Mouse (Mus musculus) layer of hippocampus, postnatal 36 days (tissue): Measurements from ENCODE around the gene Smchd1. TPM values are rescaled to one million over a fixed set of nuclear protein-coding genes. Genes with fewer than 3 reads are reported as not detected.
"Not testable (repeated sequence)": the region's sequence is repeated elsewhere in the genome, so short reads cannot be mapped to it uniquely, and the experiment has no call there.

Experiments
- DNase-seq, 2 experiments: peaks; one replicate each; pipeline ENCODE4 v3.0.0; 2022
- total RNA-seq, 2 experiments: library from RNA; stranded (reverse); gene quantifications; 2 replicates each; pipeline ENCODE4 v1.2.3; 2021

Gene Smchd1
- total RNA-seq, 2 experiments from 2014 or later = 32.0 to 39.4 TPM

DNA sequence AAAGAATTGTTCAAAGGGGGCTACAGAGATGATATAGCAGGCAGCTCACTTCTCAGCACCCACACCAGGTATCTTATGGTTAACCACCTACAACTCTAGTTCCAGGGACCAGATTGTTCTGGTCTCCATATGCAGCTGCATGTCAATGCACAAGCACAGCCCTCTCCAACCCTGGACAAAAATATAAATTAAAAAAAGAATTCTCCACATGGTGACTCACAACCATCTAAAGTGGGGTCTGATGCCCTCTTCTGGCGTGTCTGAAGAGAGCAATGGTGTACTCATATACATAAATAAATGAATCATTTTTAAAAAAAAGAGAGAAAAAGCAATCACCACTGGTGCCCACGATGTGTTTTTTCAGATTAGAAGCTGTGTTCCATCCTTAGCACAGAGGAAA lies 30.4 kb downstream of the Smchd1 start:
- no peak for DNase-seq

DNA sequence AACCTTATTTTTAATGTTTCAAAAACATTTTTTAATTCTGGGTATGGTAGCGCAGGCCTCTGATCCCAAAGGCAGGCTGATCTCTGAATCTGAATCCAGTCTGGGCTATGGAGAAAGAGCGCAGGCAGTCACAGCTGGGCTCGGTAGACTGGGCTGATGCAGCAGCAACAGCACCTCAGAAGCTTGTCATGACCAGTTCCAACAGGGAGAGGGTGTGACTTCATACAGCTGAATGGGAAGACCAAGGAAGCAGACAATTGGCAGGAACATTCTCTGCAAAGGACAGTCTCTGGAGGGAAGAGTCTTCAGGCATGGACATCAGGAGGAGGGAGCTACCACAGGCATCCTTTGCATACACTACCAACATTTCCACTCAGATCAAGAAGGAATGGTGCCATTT lies 31.0 kb downstream of the Smchd1 start:
- no peak for DNase-seq

GRCm38 (mm10) chr17:71443273-71443672 lies 31.9 kb downstream of the Smchd1 start:
- DNase-seq = no peak

DNA sequence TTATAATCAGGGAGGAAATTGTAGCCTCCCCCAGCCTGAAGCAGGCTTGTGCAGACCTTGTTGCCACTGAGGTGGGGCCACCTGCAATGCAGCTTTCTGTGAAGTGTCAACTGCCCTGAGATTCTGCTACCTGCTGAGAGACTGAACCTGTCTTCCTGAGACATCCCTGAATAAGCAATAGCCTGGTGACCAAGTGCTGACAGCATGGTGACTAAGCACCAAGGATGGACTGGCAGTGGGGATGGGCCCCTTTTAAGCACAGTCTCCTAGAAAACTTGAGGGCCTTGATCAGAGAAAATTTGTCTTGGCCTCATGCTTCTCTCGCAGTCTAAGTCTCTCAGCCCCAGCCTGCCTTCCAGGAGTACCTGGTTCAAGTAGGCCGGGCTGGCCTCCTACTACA lies 52.6 kb downstream of the Smchd1 start:
- DNase-seq = not testable (repeated sequence)

- not testable (repeated sequence) for DNase-seq
Measured at GRCm38 (mm10) chr17:71419448-71419847, 55.7 kb downstream of the Smchd1 start.

DNA sequence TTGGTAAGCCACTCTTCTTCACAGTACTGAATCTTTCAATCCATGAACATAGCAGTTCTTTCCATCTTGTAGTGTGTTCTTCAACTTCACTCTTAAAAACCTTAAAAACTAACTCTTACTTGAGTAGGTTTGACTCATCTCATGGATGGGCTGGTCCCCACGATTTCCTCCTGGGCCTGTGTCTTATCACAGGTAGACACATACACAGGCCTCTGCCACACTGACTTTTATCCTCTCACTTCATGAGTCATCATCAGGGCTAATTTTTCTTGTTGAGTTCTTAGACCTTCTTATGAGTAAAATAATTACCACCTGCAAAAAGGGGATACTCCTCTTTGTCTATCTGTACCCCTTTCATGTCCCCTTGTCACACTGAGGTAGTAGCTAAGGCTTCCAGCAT lies 58.1 kb downstream of the Smchd1 start:
- no peak for DNase-seq

DNA sequence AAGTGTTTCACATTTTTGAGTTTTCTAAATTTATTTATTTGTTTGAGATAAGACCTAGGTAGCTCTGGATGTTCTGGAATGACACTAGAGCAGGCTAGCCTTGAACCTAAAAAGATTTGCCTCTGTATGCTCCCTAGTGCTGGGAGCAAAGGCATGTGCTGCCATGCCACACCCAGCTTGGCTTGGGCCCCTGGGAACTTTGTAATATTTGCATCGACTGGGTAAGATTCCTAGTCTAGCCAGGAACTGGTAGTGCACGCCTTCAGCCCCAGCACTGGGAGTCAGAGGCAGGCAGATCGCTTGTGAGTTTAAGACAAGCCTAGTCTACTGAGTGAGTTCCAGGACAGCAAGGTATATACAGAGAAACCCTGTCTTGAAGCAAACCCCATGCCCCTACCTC lies 87.7 kb downstream of the Smchd1 start:
- no peak for DNase-seq

DNA sequence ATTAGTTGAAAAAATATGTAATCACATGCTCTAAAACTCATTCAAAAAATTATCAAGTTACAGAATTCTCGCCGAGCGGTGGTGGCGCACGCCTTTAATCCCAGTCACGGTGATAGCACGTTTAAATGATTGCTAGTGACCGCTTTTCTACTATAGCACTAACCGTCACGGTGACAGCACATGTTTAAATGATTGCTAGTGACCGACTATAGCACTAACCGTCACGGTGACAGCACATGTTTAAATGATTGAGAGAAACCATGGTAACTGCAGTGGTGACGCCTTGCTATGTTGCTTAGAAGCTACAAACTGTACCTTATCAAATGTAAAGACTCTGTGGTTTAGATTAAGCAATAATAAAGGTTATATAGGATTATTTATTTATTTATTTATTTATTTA lies 94.8 kb downstream of the Smchd1 start:
- no peak for DNase-seq

DNA sequence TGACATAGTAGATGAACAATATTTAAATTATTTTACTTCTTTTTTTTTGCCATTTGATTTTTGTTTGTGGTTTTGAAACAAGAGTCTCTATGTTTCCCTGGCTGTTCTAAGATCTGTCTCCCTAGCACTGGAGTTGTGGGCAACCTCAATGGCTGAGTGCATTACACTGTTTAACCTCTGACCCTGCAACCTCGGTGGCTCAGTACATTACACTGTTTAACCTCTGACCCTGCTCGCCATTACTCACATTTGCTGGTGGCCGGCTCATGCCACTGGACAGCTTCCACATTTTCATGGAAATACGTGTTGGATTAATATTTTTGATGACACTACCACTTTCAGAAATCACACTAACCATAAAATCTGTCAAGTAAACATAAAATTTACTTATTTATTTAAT lies 97.2 kb downstream of the Smchd1 start:
- DNase-seq = no peak

- DNase-seq = no peak
Measured at GRCm38 (mm10) chr17:71355526-71355925, 119.6 kb downstream of the Smchd1 start.

DNA sequence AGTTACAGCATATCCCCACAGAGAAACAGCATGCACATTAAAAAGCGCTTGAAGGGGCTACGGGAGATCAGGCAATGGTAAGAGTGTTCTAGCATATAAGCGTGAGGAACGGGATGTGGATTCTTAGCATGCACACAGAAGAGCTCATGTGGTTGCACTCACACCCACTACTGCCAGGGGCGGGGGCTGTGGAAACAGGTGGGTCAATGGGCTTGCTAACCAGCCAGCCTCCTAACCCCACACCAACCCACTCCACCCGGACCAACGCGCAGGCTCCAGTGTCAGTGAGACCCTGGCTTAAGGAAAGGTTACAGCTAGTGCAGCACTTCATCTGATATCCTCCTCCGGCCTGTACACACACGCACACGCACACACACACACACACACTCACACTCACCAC lies 120.9 kb downstream of the Smchd1 start:
- DNase-seq = no peak

DNA sequence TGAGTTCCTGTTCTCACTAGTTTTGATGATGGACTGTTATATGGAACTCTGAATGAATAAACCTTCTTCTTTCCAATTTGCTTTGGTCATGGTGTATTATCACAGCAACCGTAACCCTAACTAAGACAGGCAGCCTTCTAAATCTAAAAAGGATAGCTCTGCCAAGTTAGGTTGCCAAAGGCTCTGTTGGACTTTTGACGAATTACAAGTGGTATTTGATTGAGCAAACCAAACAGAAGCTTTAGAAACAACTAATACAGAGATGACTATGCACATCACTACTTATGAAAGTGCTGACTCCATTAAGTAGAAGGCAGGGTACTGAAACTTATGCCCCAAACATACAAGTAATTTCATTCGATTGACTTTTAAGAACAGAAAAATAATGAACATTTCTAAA lies 127.0 kb downstream of the Smchd1 start:
- DNase-seq = no peak

DNA sequence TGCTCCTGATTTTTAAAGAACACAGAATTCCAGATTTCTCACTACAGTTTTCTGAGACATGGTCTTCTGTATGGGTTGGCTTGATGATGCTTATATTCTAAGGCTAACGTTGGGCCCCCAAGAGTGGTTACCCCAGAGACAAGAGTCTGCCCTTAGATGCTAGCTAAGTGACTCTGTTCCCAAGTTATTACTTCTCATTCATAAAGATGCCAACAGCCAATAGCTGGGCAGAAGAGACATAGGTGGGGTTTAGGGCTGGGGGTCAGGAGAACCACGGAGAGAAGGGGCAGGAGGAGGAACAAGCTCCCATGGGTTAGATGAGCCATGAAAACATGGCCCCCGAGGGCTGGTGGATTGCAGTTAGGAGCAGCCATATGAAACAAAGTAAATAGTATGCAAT lies 133.1 kb downstream of the Smchd1 start:
- DNase-seq = no peak

GRCm38 (mm10) chr17:71338627-71339026 lies 136.5 kb downstream of the Smchd1 start:
- no peak for DNase-seq

DNA sequence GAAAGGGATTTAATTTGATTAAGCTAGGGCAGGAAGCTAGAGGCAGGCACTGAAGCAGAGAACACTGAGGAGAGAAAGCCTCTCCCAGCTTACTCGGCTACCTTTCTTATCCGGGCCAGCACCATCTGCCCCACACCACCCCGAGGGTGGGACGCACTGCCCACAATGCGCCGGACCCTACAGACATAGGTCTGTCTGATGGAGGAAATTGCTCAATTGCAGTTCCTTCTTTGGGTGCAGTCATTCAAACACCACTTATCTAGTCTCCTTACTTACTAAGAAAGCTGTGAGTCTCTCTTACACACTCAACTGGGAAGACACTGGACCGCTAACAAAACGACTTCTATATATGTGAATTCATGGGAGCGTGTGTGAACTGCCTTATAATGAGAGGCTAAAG lies 137.6 kb downstream of the Smchd1 start:
- no peak for DNase-seq

GRCm38 (mm10) chr17:71336421-71336820 lies 138.7 kb downstream of the Smchd1 start:
- DNase-seq = no peak

DNA sequence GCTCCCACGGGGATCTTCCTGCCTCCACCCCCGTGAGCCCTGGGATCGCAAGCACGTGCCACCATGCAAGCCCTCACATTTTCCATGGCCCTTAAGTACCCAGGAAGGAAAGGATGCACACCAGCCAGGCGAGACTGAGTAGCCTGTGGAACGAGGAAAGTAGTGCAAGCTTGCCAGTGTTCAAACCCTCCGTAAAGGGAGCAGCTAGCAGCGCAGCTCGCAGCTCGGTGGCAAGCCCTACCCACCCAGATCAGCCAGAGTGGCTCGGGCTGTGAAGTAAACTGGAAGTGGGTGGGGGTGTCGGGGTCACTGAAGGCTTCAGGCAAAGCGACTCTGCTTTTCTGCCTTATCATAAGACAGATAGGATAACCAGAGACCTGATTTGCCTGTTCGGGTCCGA lies 142.8 kb downstream of the Smchd1 start:
- no peak for DNase-seq

- DNase-seq = not testable (repeated sequence)
Measured at GRCm38 (mm10) chr17:71320731-71321130, 154.4 kb downstream of the Smchd1 start.

GRCm38 (mm10) chr17:71319361-71319760 lies 155.8 kb downstream of the Smchd1 start:
- no peak for DNase-seq

GRCm38 (mm10) chr17:71317571-71317970 lies 157.6 kb downstream of the Smchd1 start:
- no peak for DNase-seq

- DNase-seq = no peak
Measured at GRCm38 (mm10) chr17:71314315-71314714, 160.8 kb downstream of the Smchd1 start.

DNA sequence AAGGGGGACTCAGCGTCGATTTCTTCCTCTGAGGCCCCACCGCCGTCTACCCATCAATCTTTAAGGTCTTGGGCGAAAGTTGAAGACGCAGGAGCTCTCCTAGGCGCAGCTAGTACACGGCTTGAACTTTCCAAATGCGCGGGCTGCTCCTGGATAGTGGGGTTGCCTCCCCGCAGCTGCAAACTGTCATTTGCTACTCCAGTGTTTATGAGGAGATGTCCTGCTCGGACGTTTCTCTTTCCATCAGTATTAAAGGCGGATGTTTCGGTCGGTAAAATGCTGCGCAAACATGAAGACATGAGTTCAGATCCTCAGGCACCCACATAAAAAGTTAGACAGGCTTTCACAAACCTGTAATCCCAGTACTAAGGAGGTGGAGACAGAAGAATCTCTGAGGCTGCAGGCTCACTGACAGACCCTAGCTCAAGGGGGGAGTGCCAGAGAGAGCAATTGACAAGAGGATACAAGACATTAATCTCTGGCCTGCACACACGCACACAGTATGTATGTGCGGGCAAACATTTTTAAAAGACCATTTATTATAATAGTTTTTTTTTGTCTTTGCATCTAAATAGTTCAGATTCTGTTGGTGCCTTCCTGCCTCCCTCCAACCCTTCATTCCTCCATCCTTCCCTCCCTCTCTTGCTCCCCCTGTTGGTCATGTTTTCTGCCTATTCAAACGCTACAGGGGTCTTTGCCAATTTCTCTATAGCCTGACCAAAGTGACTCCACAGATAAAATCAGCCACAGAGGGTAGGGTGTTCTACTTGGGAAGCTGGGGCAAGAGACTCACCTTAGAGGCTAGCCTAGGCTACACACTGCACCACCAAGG lies 163.6 kb downstream of the Smchd1 start, which contains the start of gene Emilin2:
TSS of gene Emilin2 (minus strand) at position 639 of the 832 bp plus-strand sequence.
- DNase-seq = peak in 1 of 2 experiments; percentile 11

DNA sequence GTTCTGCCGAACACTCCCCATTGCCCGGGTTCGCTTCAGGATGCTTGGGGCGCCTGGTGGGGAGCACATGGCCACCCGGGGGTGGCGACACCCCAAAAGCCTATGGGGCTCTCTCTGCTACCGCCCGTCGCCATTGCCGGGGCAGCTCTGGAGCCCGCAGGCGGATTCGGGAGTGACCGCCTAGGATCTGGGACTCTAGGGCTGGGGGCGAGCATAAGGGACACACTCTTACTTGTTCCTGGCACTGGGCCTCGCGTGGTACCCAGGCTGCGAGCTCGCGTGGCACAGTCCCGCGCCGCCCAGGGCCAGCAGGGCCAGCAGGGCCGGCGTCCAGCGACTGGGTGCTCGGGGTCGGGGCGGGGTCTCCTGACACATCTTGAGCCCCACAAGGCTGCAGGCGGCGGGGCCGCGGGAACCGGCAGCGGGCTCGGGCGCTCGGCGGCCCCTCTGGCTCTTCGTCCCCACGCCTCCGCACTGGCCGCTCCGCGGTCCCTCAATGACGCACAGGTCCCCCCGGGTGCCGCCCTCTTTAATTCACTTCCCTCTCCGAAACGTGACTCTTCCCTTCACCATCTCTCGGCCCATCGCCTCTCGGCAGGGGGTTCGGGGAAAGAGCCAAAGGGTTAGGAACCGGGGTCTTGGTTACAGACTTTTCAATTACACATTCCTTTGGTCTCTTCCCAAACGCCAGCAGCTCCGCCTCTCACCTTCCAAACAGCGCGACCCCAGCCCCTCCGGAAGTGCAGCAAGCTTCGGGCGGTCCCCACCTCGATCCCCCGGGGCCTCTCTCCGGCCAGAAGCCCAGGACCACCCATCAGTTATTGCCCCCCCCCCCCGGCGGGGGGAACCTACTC lies 164.4 kb downstream of the Smchd1 start:
- no peak for DNase-seq
